In the genomic region with DNA sequence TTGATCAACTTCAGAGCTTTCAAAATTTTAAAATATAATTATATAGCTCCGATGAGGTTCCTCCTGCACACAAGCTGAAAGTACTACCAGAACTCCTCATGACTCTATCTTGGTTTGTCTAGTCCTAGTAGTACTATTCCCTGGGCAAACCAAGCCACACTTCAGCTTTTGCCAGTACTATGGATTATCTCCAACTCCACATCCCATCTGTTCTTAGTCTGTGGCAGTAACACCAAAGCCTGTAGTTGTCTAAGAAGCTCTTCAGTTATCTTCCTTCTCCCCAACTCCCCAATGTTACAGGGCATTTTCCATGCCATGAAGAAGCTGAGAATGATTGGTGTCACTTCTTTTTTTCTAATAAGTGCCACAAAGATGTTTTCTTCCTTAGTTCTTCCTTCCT, we compare ENCODE assay signal across 16 mouse cellular contexts.
"Had no signal": no experiment of that assay in that cellular context is flagged by ENCODE, and none has a peak within 500 bp of the region (broad histone marks: within the 10 kb centered on the region; RNA-seq: fewer than 3 reads in every experiment).

No protein-coding gene starts in this region.

- H3K9ac ChIP-seq: neural tube, embryonic 13.5 days; neural tube, embryonic 15.5 days; stomach, embryonic 15.5 days had no signal

- H3K4me3 ChIP-seq: neural tube, embryonic 13.5 days; neural tube, embryonic 15.5 days; stomach, embryonic 15.5 days had no signal

- H3K4me1 ChIP-seq: neural tube, embryonic 13.5 days; neural tube, embryonic 15.5 days; stomach, embryonic 15.5 days had no signal

- DNase-seq: retina, postnatal 1 day; right cerebral cortex, adult 18-20 months; right cerebral cortex, postnatal 14 days; right cerebral cortex, postnatal 25 days; right cerebral cortex, postnatal 4 days; spleen, adult 18-20 months; thymus, adult 18-20 months; thymus, adult 2 months; thymus, postnatal 14 days; thymus, postnatal 25 days; thymus, postnatal 36 days; thymus, postnatal 4 days had no signal

- H3K27me3 ChIP-seq: neural tube, embryonic 13.5 days; neural tube, embryonic 15.5 days; stomach, embryonic 15.5 days had no signal

- H3K4me2 ChIP-seq: neural tube, embryonic 13.5 days; neural tube, embryonic 15.5 days; stomach, embryonic 15.5 days had no signal

- H3K36me3 ChIP-seq: neural tube, embryonic 13.5 days; neural tube, embryonic 15.5 days; stomach, embryonic 15.5 days had no signal

- H3K27ac ChIP-seq: neural tube, embryonic 13.5 days; neural tube, embryonic 15.5 days; stomach, embryonic 15.5 days; stomach, postnatal 0 days had no signal

- H3K9me3 ChIP-seq: neural tube, embryonic 13.5 days; neural tube, embryonic 15.5 days; stomach, embryonic 15.5 days had no signal
